1 mouse cellular context compared by ENCODE assay signal in the genomic region with DNA sequence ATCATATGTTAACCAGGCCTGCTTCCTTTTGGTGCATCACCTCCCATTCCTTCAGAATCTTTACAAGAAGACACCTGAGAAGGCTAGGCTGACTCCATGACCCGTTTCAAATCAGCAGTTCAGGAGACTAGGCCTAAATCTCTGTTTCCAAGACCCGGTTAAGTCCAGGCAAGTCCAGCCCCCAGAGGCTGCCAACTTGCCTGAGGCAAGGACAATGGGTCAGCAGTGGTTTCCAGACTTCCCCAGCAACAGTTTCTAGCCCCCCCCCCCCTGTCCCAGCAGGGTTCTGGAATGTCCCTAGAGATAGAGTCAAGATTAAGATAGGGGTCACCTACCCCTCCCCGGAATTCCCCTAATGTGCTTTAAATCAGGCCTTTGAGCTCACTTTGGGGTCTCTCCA.
TF ChIP-seq lines count a peak whose summit lies in the region.

No protein-coding gene starts in this region.

TF ChIP-seq in ES-E14, 5 proteins besides CTCF, POLR2A, EP300 and RAD21:
- TF ChIP-seq ZC3H11A (IDR thresholded peaks at IDR 0.05; ENCODE audit: borderline replicate concordance, low read depth, low read length) (no peak), CHD2 (IDR thresholded peaks at IDR 0.05; ENCODE audit: low read depth, low read length) (no peak), ZNF384 (IDR thresholded peaks at IDR 0.05; ENCODE audit: low read depth, low read length) (no peak), HCFC1 (IDR thresholded peaks at IDR 0.05; ENCODE audit: borderline replicate concordance, insufficient read depth, low read length) (no peak), MAFK (IDR thresholded peaks at IDR 0.05; ENCODE audit: insufficient read depth, low read depth, low read length) (no peak)
TF ChIP-seq in ES-E14: peak in this region for 0.
